Mouse (Mus musculus) cortical plate, adult 2 months (tissue): ENCODE data around the gene Prpf4.

Source experiments
- CTCF ChIP-seq: fragments of 200-500 bp; IDR thresholded peaks from 2 replicates; pipeline ENCODE4 v1.5.1; 2011; ENCODE audit warnings: mild to moderate bottlenecking, control low read depth, low read length; ENCODE audit not compliant: insufficient read depth; ENCODE audit errors: extremely low read depth
- POLR2A ChIP-seq: fragments of 200-500 bp; IDR thresholded peaks from 2 replicates; pipeline ENCODE4 v1.6.1; 2011; ENCODE audit warnings: mild to moderate bottlenecking, low read length, control low read depth; ENCODE audit not compliant: insufficient read depth; ENCODE audit errors: extremely low read depth

DNA sequence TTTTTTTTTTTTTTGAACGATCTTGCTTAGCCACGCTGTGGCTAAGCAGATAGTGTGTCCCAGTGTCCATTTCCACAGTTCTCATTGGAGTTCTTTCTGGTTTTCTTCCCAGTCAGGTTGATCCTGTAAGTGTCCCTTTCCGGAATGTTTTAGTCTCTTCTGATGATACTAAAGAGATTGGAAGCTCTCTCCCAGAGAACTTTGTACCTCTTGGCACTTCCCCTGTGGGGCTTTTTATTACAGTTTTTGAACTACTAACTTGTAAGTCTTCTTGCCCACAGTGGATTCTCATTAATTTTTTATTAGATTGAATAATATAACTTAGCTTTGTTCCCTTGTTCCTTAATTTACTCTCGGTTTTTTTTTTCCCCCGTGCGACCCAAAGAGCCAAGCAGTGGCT lies 47.0 kb upstream of the Prpf4 start:
- no peak for TF ChIP-seq POLR2A
- TF ChIP-seq CTCF = no peak
